Mouse (Mus musculus) adrenal gland, postnatal 25 days (tissue): ENCODE measurements around the gene Aplf. TPM values are rescaled to one million over a fixed set of nuclear protein-coding genes. Genes with fewer than 3 reads are reported as not detected.
A peak's percentile ranks its signal among the peaks of the same experiment; 100 is the strongest.
"Not testable (repeated sequence)": the region's sequence is repeated elsewhere in the genome, so short reads cannot be mapped to it uniquely, and the experiment has no call there.

ENCODE experiments used
- DNase-seq: peaks from one replicate; pipeline ENCODE4 v3.0.0; 2021; ENCODE audit warnings: mixed read lengths
- long read RNA-seq: library from polyadenylated mRNA; stranded (forward); transcript quantifications from one replicate; pipeline ENCODE4 v2.0.0, GENCODE M21; 2021
- total RNA-seq: library from RNA; stranded (reverse); gene quantifications from 2 replicates; pipeline ENCODE4 v1.2.3, GENCODE M21; 2021

Gene Aplf
- 8.0 and 9.8 TPM in 2 replicates for total RNA-seq
- long read RNA-seq, partial matches to known transcripts, result 2 of 2 reads
- long read RNA-seq, other reads (novel, unspliced or antisense), result 0 of 2 reads

DNA sequence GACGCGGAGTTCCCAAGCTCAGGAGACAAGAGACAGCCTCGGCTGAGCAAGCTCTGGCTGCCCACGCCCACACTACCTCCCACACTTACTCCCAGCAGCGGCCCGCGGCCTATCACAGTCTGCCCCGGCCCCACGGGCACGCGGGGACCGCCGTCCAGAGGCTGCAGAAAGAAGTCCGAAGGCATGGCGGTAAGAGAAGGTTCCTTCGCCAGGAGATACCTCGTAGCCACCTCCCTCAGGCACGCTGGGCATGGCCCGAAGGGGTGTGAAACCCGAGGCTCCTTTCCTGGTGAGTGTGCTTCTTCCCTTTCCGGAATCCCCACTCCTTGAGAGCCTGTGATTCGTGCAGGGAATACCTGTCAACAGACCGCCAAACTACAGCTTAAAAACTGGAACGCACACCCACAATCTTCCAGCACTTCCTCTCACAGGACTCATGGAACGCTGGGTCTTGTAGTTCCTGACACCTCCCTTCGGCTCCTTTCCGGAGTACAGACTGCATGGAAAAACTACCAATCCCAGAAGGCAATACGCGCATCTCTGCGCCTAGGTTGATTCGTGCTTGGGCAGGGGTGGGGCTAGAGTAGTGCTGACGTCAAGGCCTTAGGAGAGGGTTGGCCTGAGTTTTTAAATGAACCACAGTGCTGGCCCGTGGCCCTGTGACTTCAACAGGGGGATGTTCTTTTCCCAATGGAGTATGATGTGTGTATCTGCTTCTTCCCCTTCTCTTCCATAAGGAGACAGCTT lies at the start of gene Aplf:
TSS of gene Aplf (minus strand) at position 423 of the 747 bp plus-strand sequence.
- DNase-seq, result peak; percentile 79

DNA sequence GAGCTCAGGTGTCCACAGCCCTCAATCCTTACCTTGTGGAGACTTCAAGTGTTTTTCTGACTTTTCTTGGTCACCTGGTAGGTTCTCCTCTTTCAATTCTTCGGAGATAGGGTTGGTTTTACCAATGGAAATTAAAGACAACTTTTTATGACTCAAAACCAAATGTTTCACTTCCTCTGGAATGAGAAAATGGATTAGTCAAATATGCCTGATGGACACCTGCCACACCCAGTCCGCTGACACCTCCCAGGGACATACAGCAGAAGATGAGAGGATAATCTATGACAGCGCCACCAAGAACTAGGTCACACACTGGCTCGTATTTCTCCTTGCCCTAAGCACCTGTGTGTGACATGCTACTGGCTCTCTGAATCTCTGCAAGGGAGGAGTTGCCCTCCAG lies 42.1 kb upstream of the Aplf start:
- no peak for DNase-seq

GRCm38 (mm10) chr6:87712311-87712710 lies 40.3 kb upstream of the Aplf start:
- no peak for DNase-seq

DNA sequence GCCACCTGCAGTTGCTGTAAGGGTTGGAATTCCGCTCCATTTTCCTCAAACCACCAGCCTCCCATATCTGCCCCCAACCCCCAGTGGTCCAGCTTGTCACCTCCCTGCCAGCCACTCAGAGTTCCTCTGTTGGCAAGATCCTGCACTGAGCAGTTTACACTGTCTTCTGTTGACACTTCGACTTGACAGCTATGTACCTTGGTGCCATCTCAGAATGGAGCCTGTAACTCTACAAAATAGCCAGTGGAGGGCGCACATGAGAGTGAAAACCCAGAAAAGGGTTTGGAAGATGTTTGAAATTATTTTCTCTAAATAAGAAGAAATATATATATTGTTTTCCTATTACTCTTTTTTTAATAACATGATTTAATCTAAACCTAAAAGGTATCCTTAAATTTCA lies 34.3 kb upstream of the Aplf start:
- no peak for DNase-seq

- DNase-seq, result no peak
Measured at GRCm38 (mm10) chr6:87696544-87696943, 24.6 kb upstream of the Aplf start.

DNA sequence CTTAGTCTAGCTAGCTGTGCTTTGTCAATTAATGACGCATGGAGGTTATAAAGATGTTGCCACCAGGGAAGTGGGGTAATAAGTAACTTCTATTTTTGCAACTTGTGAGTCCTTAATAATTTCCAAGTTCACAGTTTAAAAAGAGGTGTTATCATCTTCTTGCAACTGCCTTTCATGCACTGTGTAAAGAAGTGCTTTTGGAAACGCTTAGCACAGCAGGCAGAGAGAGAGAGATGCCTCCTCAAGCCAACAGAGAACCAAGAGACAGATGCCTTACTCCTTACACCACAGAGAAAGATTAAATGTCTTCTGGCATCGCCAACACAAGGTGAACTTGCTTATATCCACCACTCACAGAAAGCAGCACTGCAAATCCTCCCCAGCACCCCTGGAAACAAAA lies 24.0 kb upstream of the Aplf start:
- no peak for DNase-seq

- no peak for DNase-seq
Measured at GRCm38 (mm10) chr6:87680418-87680817, 8.4 kb upstream of the Aplf start.

GRCm38 (mm10) chr6:87672661-87673060 lies 668 bp upstream of the Aplf start:
- no peak for DNase-seq

- no peak for DNase-seq
Measured at GRCm38 (mm10) chr6:87671353-87671752, 640 bp downstream of the Aplf start.

DNA sequence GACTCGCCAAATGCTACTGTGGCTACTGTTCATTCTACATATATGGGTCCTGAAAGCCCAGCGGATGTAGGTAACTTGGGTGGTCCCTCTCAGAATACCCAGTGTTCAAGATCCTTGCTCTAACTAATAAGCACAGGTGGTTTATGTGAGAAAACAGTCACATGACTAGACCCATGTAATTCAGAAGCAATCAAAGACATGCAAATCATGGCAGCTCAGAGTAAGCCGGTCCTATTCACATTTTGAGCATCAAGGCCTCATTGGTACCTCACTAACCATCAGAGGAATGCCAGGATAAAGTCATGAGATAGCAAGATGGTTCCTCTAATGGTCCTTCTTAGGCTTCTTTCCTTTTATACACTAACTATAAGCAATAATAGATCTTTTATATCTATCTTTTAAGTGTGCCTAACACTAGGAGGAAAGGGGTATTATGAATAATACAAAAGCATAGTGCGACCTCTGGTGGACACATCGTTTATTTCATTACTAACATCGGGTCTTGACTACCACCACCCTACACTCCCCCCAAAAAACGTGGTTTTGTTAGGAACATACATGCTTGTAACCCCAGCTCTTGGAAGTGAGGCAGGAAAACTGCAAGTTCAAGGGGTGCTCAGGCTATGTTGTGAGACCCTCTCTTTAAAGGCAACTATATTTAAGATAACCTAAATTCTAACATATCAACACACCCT lies 2.0 kb downstream of the Aplf start:
- peak; percentile 7 for DNase-seq

GRCm38 (mm10) chr6:87668733-87669132 lies 3.3 kb downstream of the Aplf start:
- DNase-seq, result no peak

DNA sequence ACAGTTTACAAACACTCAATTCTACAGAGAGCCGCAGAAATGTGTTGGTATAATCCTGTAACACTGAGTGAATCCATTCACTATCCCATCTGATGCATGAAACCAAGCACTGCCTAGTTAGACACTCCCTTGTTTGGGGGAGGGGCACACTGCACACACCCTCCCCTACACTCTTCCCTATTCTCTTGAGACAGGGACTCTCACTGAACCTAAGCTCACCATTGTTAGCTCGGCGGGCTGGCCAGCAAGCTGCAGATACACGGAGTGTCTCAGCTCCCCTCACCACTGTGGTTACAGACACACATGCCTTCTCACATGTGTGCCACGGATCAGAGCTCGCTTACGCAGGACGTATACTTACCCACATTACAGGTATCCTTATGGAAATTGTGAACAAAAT lies 4.2 kb downstream of the Aplf start:
- DNase-seq, result no peak

DNA sequence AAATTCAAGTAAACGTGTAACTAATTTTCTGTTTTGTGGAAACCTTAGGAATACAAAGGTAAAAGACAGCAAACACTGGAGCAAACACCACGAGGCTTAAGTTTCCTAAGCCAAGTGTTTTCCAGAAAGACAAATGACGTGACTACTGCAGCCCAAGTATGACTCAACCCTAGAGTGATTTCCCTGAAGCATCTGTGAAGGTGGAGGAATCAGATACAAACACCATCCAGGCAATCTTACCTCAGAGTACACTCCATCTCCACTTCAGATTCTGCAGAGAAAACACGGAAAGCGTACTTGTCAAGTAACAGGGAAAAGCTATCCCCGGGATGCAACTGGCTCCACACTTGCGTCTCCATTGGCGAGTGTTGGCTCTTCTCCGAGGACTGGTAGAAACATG lies 8.5 kb downstream of the Aplf start:
- no peak for DNase-seq

DNA sequence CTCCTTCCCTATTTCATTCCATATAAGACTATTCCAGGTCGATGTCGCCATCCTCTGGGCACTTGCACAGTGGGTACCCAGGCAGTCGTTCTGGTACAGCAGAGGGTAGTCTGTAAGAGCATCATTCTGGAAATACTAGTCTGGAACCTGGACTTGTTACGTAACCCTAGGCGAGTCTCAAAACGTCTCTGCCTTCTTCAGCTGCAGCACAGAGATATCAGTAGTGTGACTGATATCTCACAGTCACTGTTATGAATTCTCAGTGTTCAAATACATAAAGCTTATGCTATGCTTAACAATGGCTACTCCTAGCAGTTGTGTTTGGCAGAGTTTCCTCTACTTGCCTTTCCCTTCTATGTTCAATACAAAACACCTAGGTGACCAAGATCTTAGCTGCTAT lies 9.8 kb downstream of the Aplf start:
- DNase-seq, result no peak

DNA sequence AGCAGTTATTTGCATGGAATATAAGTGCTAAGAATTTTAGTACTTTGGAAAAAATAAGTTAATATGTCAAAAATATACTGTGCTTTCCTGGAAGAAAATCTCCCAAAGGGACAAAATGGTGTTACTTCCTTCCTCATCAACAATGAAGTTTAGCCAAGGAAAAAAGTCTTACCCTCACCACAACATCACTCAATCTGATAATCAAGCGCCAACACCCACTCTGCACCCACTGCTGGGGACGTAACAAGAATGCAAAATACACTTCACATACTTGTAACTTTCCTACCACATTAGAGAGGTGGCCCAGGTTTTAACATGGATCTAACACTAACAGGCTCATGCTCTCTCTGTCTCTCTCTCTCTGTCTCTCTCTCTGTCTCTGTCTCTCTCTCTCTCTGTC lies 10.3 kb downstream of the Aplf start:
- DNase-seq, result no peak

DNA sequence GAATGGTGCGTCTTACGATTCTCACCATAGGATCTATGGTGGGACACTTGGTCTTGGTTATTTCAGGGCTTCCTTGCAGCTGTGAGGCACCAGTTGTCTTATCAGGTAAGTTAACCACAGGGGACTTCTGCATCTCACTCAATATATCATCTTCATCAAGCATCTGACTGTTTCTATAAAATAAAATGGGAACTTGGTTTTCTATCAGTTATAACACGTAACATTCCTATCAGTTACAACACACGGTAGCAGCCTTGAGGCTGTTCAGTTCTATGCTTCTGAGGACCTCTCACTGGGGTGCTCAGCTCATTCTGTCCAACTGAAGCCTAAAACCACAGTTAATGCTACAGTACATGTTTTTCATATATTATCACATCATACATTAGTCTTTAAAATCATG lies 13.2 kb downstream of the Aplf start:
- DNase-seq, result no peak

GRCm38 (mm10) chr6:87653904-87654638 lies 17.9 kb downstream of the Aplf start:
- DNase-seq, result no peak

- no peak for DNase-seq
Measured at GRCm38 (mm10) chr6:87653478-87653877, 18.5 kb downstream of the Aplf start.

DNA sequence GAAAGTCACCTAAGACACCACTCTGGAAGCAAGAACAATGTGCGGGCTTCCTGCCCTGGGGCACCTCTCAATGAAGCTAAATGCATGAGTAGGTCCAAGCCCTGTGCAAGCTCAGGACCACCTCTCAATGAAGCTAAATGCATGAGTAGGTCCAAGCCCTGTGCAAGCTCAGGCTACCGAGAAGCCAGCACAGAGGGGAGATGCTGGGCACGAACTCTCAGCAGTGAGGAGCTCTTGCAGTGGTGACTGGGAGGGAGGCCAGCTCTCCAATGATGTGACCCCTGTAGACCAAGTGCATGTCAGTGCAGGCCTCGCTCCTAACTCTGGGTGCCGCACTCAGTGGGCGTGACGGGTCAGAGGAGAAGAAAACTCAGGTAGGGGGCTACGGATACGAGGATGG lies 19.3 kb downstream of the Aplf start:
- DNase-seq, result no peak

DNA sequence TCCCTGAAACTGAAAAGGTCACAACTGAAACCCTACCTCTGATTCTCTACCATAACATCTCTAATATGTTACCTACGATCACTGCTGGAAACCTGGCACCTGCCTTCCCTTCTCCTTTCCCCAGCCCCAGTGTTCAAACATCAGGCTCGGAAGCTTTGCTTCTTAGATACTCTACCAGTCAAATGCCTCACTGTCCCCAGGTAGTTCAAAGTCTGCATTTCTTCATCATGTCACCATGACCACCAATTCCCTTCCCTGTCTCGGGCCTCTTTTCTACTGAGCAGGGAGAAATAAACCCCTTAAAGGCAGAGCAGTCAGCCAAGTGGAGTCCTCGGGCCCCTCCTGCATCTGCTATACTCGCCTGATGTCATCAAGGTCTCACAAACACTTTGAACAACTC lies 20.2 kb downstream of the Aplf start:
- no peak for DNase-seq

DNA sequence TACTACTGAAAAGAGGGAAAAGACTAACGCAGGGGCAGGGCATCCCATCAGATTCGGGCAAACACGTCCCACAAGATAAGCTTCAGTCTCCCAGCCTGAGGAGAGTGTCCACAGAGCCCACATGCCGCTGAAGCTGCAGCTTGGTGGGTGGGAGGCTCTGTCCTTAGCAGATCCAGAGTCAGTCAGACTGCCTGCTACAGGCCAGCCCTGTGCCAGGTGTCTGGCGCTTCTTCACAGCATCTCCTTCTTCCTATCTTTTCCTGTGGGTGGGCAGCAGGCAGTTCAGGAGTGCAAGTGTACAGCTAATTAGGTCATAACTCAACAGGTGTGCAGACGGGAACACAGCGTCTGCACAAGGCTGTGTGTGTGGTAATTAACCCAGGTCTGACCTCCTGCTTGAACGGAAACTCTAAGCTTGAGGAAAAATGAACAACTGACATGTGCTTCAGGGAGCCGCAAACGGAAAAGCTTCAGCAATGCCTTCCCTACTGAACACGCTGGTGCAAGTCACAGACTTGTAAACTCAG lies 33.8 kb downstream of the Aplf start:
- no peak for DNase-seq

DNA sequence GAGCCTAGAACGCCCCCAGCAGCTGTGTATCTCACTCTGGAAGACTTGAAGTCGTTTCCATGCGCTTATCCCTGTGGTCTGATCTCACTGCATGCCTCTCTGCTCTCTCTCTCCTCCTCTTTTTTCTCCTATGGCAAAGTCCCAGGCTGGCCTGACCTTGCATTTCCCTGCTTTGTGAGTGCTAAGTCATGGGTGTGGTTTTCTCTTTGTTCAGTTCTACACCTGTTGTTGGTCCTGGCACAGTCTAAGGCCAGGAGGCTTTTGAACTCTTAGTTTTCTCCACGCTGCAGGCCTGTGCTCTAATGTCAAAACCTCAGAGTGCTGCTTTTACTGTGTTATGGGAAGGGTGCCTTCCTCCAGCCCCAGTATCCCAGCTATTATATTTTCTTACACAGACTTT lies 39.8 kb downstream of the Aplf start:
- DNase-seq, result no peak

DNA sequence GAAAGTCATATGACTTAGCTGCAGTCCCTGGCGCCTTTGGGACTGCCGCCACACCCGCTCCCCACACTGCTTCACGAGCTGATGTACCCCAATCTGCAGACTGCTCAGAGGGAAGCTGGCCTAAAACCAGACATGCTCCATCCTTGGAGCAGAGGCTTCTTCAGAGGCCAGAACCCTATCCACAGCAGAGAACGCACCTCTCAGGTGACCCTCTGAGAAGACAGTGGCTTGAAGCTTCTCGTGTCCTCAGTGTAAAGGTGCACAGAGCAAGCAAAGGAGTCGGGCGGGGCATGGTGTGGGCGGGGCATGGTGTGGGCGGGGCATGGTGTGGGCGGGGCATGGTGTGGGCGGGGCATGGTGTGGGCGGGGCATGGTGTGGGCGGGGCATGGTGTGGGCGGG lies 43.1 kb downstream of the Aplf start:
- not testable (repeated sequence) for DNase-seq
